Mouse (Mus musculus) ES-Bruce4 (cell line): ENCODE measurements around the gene 3110082I17Rik. TPM values are rescaled to one million over a fixed set of nuclear protein-coding genes. Genes with fewer than 3 reads are reported as not detected.

Experiments used
- H3K27ac ChIP-seq: 2 replicates; pipeline ENCODE4 v1.5.1; 2012; ENCODE audit warnings: low read length, inconsistent platforms; ENCODE audit not compliant: insufficient read depth
- H3K27me3 ChIP-seq: 2 replicates; pipeline ENCODE4 v1.6.1; 2012; ENCODE audit warnings: mild to moderate bottlenecking, low read length, inconsistent platforms; ENCODE audit not compliant: control insufficient read depth, poor library complexity, insufficient read depth, severe bottlenecking
- H3K36me3 ChIP-seq: 2 replicates; pipeline ENCODE4 v1.6.1; 2012; ENCODE audit warnings: inconsistent platforms, mild to moderate bottlenecking, low read length, moderate library complexity; ENCODE audit not compliant: control insufficient read depth, poor library complexity, insufficient read depth, severe bottlenecking
- H3K4me1 ChIP-seq: one replicate; pipeline ENCODE4 v1.8.1; 2011; ENCODE audit warnings: low read length; ENCODE audit not compliant: control insufficient read depth, insufficient read depth
- H3K4me3 ChIP-seq: 2 replicates; pipeline ENCODE4 v1.5.1; 2011; ENCODE audit warnings: low read depth, mild to moderate bottlenecking, low read length
- H3K9ac ChIP-seq: 2 replicates; pipeline ENCODE4 v1.6.1; 2012; ENCODE audit warnings: low read depth, mild to moderate bottlenecking, inconsistent platforms; ENCODE audit not compliant: poor library complexity, severe bottlenecking
- H3K9me3 ChIP-seq: replicated peaks from 2 replicates; pipeline ENCODE4 v1.6.1; 2012; ENCODE audit warnings: mild to moderate bottlenecking, low read length, inconsistent platforms; ENCODE audit not compliant: control insufficient read depth, poor library complexity, insufficient read depth, severe bottlenecking
- CTCF ChIP-seq: IDR thresholded peaks from one replicate; pipeline ENCODE4 v1.8.1; 2011; ENCODE audit warnings: low read depth, low read length
- EP300 ChIP-seq: IDR thresholded peaks from 2 replicates; pipeline ENCODE4 v1.6.1; 2011; ENCODE audit warnings: low read depth, low read length; ENCODE audit not compliant: insufficient read depth
- POLR2A ChIP-seq: IDR thresholded peaks from one replicate; pipeline ENCODE4 v1.8.1; 2011; ENCODE audit warnings: low read length; ENCODE audit not compliant: insufficient read depth
- polyA plus RNA-seq: library from polyadenylated mRNA; stranded (reverse); fragments of >200 nt; gene quantifications from 2 replicates; pipeline ENCODE4 v1.2.4, GENCODE M21; 2011; ENCODE audit warnings: low read depth; ENCODE audit not compliant: missing spikeins, insufficient read depth, insufficient read length

The 3110082I17Rik gene
- polyA plus RNA-seq, 1 experiment: 44.5 TPM

GRCm38 (mm10) chr5:139466373-139466772 lies 6.0 kb upstream of the 3110082I17Rik start:
- Histone ChIP-seq H3K9ac (no peak overlapping the region), H3K4me1 (no peaks in the 10 kb centered on the region), H3K27ac (no peak overlapping the region), H3K27me3 (no peaks in the 10 kb centered on the region), H3K4me3 (no peak overlapping the region), H3K36me3 (no peaks in the 10 kb centered on the region), H3K9me3 (no peaks in the 10 kb centered on the region)
- TF ChIP-seq EP300 (no peak), CTCF (no peak), POLR2A (no peak)

DNA sequence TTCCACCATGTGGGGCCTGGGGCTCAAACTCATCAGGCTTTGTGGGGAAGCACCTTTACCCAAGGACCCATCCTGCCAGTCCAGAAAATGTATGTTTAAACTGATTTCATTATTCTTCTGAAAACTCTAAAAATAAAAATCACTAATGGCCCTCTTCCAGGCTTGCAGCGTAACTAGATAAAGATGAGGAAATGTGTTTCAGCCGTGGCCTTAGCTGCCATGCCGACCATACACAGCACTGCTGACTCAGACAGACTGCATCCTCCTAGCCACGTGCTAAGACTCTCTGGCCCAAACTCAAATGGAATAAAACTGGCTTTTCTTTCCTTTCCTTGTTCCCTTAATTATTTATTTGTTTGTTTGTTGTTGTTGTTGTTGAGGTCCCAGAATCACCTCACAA lies 4.5 kb upstream of the 3110082I17Rik start:
- Histone ChIP-seq H3K4me3 (no peak overlapping the region), H3K27ac (no peak overlapping the region), H3K36me3 (no peaks in the 10 kb centered on the region), H3K27me3 (no peaks in the 10 kb centered on the region), H3K4me1 (no peaks in the 10 kb centered on the region), H3K9ac (no peak overlapping the region), H3K9me3 (no peaks in the 10 kb centered on the region)
- TF ChIP-seq POLR2A (no peak), CTCF (no peak), EP300 (no peak)

DNA sequence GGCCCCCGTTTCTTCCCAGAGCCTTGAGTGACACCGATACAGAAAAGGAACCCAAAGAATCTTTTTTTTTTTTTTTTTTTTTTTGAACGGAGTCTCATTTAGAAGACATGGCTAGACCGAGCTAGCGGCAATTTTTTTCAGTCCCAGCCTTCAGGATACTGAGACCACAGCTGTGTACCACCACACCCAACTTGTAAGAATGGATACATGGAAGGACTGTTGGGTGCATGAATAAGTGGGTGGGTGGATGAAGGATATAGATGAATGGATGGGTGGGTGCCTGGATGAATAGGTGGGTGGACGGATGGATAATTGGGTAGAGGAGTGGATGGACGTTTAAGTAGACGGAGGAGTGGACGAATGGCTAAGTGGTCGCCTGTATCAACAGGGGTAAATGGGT lies 389 bp downstream of the 3110082I17Rik start:
- Histone ChIP-seq H3K9ac (peak overlapping the region; percentile 54), H3K9me3 (no peaks in the 10 kb centered on the region), H3K27me3 (no peaks in the 10 kb centered on the region), H3K4me3 (peak overlapping the region; percentile 88), H3K36me3 (0 out of 2 replicates have a peak, but pooled peaks cover 2% of the 10 kb centered on the region), H3K27ac (no peak overlapping the region), H3K4me1 (peaks cover 3% of the 10 kb centered on the region)
- no peak for TF ChIP-seq POLR2A
- TF ChIP-seq CTCF: no peak
- TF ChIP-seq EP300: no peak

GRCm38 (mm10) chr5:139457241-139457640 lies 3.1 kb downstream of the 3110082I17Rik start:
- no peak overlapping the region for H3K27ac ChIP-seq
- no peak overlapping the region for H3K9ac ChIP-seq
- H3K4me3 ChIP-seq: no peak overlapping the region
- H3K9me3 ChIP-seq: no peaks in the 10 kb centered on the region
- 0 out of 2 replicates have a peak, but pooled peaks cover 10% of the 10 kb centered on the region for H3K36me3 ChIP-seq
- no peaks in the 10 kb centered on the region for H3K27me3 ChIP-seq
- TF ChIP-seq POLR2A (no peak), CTCF (no peak), EP300 (no peak)
- peaks cover 3% of the 10 kb centered on the region for H3K4me1 ChIP-seq

DNA sequence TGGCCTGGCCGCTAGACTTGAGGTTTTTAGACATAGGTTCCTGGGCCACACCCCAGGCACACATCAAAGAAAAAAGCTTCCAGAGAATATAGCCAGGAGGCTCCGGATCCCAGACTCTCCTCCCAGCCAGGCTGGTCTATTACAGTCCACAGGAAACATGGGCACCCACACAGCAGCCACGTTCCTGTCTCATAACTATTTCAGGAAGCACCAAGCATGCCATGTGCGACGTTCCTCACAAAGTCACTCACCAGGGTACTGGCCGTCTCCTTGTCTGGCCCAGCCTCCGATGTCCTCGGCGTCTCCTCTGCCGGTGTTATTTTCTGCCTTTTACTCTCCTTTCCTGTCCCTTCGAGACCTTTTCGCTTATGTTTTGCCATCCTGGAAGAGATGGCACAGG lies 5.2 kb downstream of the 3110082I17Rik start:
- Histone ChIP-seq H3K27me3 (no peaks in the 10 kb centered on the region), H3K4me1 (peaks cover 3% of the 10 kb centered on the region), H3K4me3 (no peak overlapping the region), H3K9ac (no peak overlapping the region), H3K27ac (no peak overlapping the region), H3K36me3 (0 out of 2 replicates have a peak, but pooled peaks cover 10% of the 10 kb centered on the region), H3K9me3 (no peaks in the 10 kb centered on the region)
- TF ChIP-seq CTCF (no peak), POLR2A (no peak), EP300 (no peak)

DNA sequence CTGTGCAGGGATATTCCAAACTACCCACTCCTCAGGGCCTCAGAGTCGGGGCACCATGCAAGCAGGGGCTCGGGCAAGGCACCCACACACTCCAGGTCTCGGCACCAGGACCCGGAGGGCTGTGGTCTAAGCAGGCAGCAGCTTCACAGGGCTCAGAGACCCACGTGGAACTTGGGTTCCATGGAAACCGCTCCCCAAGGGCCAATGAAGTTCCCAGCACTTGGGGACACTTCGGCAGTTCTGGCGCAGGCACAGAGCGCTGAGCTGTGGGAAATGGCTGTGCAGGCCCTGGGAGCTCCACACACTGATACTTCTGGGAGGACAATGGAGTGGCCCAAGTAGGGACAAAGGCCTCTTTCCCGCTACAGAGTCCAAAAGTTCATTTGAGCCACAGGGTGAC lies 7.3 kb downstream of the 3110082I17Rik start:
- Histone ChIP-seq H3K4me3 (no peak overlapping the region), H3K9ac (no peak overlapping the region), H3K27ac (no peak overlapping the region), H3K27me3 (no peaks in the 10 kb centered on the region), H3K9me3 (no peaks in the 10 kb centered on the region), H3K4me1 (no peaks in the 10 kb centered on the region), H3K36me3 (0 out of 2 replicates have a peak, but pooled peaks cover 10% of the 10 kb centered on the region)
- no peak for TF ChIP-seq CTCF
- no peak for TF ChIP-seq EP300
- no peak for TF ChIP-seq POLR2A
